Mouse (Mus musculus) lung, embryonic 14.5 days (tissue): ENCODE results near the gene Acsl4. TPM values are rescaled to one million over a fixed set of nuclear protein-coding genes. Genes with fewer than 3 reads are reported as not detected.

ENCODE experiments used
- ATAC-seq: fragments of 200-750 bp; cut with Nextera tagmentation; 2 replicates; pipeline ENCODE4 v1.8.0; 2017; ENCODE audit warnings: mild to moderate bottlenecking, moderate TSS enrichment, moderate library complexity; ENCODE audit not compliant: insufficient read depth
- DNase-seq: peaks from one replicate; pipeline ENCODE4 v3.0.0-alpha.2; 2015
- H3K27ac ChIP-seq: fragments of 300-500 bp; sonication (generic); 2 replicates; pipeline ENCODE4 v1.5.1; 2014; ENCODE audit warnings: low read depth, mild to moderate bottlenecking, moderate library complexity
- H3K27me3 ChIP-seq: fragments of 300-500 bp; sonication (generic); 2 replicates; pipeline ENCODE4 v1.6.1; 2014; ENCODE audit warnings: low read length, control low read depth; ENCODE audit not compliant: insufficient read depth
- H3K36me3 ChIP-seq: fragments of 300-500 bp; sonication (generic); 2 replicates; pipeline ENCODE4 v1.6.1; 2014; ENCODE audit warnings: control low read depth; ENCODE audit not compliant: insufficient read depth
- H3K4me1 ChIP-seq: fragments of 300-500 bp; sonication (generic); 2 replicates; pipeline ENCODE4 v1.6.1; 2014; ENCODE audit warnings: antibody characterized with exemption, control low read depth; ENCODE audit not compliant: insufficient read depth
- H3K4me2 ChIP-seq: fragments of 300-500 bp; sonication (generic); 2 replicates; pipeline ENCODE4 v1.6.1; 2014; ENCODE audit warnings: mild to moderate bottlenecking
- H3K4me3 ChIP-seq: fragments of 300-500 bp; sonication (generic); 2 replicates; pipeline ENCODE4 v1.5.1; 2014; ENCODE audit warnings: low read depth, low read length
- H3K9ac ChIP-seq: fragments of 300-500 bp; sonication (generic); 2 replicates; pipeline ENCODE4 v1.6.1; 2014
- H3K9me3 ChIP-seq: fragments of 300-500 bp; sonication (generic); 2 replicates; pipeline ENCODE4 v1.6.1; 2016; ENCODE audit warnings: low read depth, low read length, control low read depth
- CTCF ChIP-seq: IDR thresholded peaks from 2 replicates; pipeline ENCODE4 v1.5.1; 2016; ENCODE audit warnings: antibody characterized with exemption, low read depth
- WGBS: fragments of 180-500 bp; shearing (Covaris S2); extraction: QIAGEN DNeasy Blood & Tissue Kit; methylation state at CpG from one replicate; pipeline ENCODE4 v1.1.7; 2014; 5-methylcytosine and 5-hydroxymethylcytosine counted together
- polyA plus RNA-seq: library from polyadenylated mRNA; unstranded; fragments of >200 nt; fragmentation: Nextera tagmentation; extraction: Ambion mirVana; gene quantifications from 2 replicates; pipeline ENCODE4 v1.2.1, GENCODE M21; 2014

Acsl4 gene
- polyA plus RNA-seq, 1 experiment from 2014 or later = 20.0 TPM

DNA sequence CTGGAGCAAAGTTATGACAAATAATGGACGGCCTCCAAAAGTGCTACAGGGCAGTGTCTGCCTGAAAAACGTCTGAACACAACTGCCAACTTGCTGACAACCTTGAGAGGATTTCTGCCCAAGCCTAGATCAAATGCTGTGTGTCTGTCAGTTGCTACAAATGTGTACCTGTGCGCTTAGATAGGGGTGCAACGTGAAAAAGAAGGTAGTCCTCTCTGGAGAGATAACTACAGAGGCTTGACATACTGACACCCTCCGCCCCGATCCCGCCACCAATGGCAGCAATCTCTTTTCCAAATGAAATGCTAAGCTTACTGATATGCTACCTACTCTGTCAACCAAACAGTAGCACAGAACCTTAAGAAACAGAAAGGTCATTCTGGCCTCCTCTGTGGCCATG is 31.3 kb downstream of the Acsl4 start:
- TF ChIP-seq CTCF = no peak
- no peaks in the 10 kb centered on the region for H3K36me3 ChIP-seq
- H3K4me3 ChIP-seq = no peak overlapping the region
- 81% methylated on average over 7 of the region's 7 CpGs for WGBS
- no peak overlapping the region for H3K4me2 ChIP-seq
- no peaks in the 10 kb centered on the region for H3K4me1 ChIP-seq
- no peak for DNase-seq
- no peak overlapping the region for H3K27ac ChIP-seq
- no peak for ATAC-seq
- H3K9ac ChIP-seq = no peak overlapping the region
- no peaks in the 10 kb centered on the region for H3K9me3 ChIP-seq
- H3K27me3 ChIP-seq = no peaks in the 10 kb centered on the region

DNA sequence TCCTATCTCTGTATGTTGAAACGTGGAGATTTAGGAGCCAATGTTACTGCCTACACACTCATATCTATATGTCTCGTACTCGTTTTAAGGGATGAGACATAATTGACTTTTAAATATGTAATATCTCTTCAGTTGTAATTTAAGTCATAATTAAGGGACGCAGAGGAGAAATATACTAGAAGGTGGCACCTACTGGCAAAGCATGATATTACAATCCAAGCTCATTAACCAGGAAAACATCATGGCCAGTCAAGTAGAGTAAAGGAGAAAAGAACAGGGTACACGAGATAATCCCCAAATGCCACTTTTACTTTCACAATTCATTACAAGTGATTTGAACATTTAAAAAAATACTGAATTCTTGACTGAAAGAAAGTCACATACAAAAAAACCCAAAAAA is 31.9 kb downstream of the Acsl4 start:
- no peaks in the 10 kb centered on the region for H3K4me1 ChIP-seq
- no peaks in the 10 kb centered on the region for H3K36me3 ChIP-seq
- no peak overlapping the region for H3K4me2 ChIP-seq
- no peak overlapping the region for H3K4me3 ChIP-seq
- no peak overlapping the region for H3K9ac ChIP-seq
- H3K27ac ChIP-seq = no peak overlapping the region
- no peak for TF ChIP-seq CTCF
- ATAC-seq = no peak
- DNase-seq = no peak
- no peaks in the 10 kb centered on the region for H3K9me3 ChIP-seq
- WGBS = 76% methylated on average over 5 of the region's 5 CpGs
- H3K27me3 ChIP-seq = no peaks in the 10 kb centered on the region

DNA sequence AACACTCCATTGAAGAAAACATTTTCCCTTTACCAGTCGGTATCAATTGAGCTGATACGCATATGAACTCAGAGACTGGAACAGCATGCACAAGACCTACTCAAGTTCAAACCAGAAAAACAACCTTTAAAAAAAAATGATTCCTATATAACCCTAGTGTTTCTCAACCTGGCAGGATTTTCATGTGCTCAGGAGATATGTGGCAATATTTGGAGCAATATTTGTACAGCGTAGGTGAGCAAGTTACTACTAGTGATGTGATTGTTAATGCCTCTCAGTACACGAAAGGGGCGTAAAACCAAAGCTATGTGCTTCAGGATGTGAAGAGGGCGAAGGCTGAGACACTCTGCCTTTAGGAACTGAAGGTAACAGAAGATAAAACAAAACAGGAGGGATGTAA is 54.1 kb downstream of the Acsl4 start:
- Histone ChIP-seq H3K9ac (no peak overlapping the region), H3K9me3 (no peaks in the 10 kb centered on the region), H3K27me3 (no peaks in the 10 kb centered on the region), H3K27ac (no peak overlapping the region), H3K36me3 (no peaks in the 10 kb centered on the region), H3K4me2 (no peak overlapping the region), H3K4me3 (no peak overlapping the region), H3K4me1 (no peaks in the 10 kb centered on the region)
- 93% methylated on average over 6 of the region's 6 CpGs for WGBS
- TF ChIP-seq CTCF = no peak
- DNase-seq = no peak
- ATAC-seq = no peak

- ATAC-seq (no peak), DNase-seq (no peak)
- no peak for TF ChIP-seq CTCF
- Histone ChIP-seq H3K4me3 (no peak overlapping the region), H3K9me3 (no peaks in the 10 kb centered on the region), H3K36me3 (no peaks in the 10 kb centered on the region), H3K27ac (no peak overlapping the region), H3K4me2 (no peak overlapping the region), H3K9ac (no peak overlapping the region), H3K27me3 (no peaks in the 10 kb centered on the region), H3K4me1 (no peaks in the 10 kb centered on the region)
- WGBS = 85% methylated on average over 5 of the region's 5 CpGs
These were observed 54.8 kb downstream of the Acsl4 start for GRCm38 (mm10) chrX:142335502-142335901.

DNA sequence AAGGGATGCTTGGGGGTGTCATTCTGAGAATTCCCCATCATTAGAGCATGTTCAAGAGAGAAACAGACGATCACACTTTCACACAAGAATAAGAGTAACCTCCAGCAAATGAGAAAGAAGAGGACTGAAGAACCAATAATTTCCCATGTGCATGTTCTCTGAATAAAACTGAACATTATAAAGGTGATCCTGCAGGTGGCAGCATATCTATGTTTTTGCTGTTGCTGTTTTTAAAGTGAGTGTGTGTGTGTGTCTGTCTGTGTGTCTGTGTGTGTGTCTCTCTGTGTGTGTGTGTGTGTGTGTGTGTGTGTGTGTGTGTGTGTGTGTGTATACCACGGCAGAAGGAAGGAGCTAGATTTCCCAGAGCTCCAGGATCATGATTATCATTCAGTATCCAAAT is 64.6 kb downstream of the Acsl4 start:
- Histone ChIP-seq H3K4me2 (no peak overlapping the region), H3K4me1 (no peaks in the 10 kb centered on the region), H3K36me3 (no peaks in the 10 kb centered on the region), H3K27me3 (no peaks in the 10 kb centered on the region), H3K4me3 (no peak overlapping the region), H3K9me3 (no peaks in the 10 kb centered on the region), H3K27ac (no peak overlapping the region), H3K9ac (no peak overlapping the region)
- DNase-seq (peak; percentile 8), ATAC-seq (no peak)
- peak; percentile 26; the same call in 1 of the 2 replicates for TF ChIP-seq CTCF
- WGBS = 78% methylated on average over 2 of the region's 2 CpGs

- no peaks in the 10 kb centered on the region for H3K27me3 ChIP-seq
- no peak for TF ChIP-seq CTCF
- no peaks in the 10 kb centered on the region for H3K9me3 ChIP-seq
- H3K9ac ChIP-seq = no peak overlapping the region
- no peak overlapping the region for H3K4me3 ChIP-seq
- no peak overlapping the region for H3K4me2 ChIP-seq
- no peaks in the 10 kb centered on the region for H3K36me3 ChIP-seq
- no peak overlapping the region for H3K27ac ChIP-seq
- ATAC-seq (no peak), DNase-seq (no peak)
- 74% methylated on average over 9 of the region's 9 CpGs for WGBS
- H3K4me1 ChIP-seq = no peaks in the 10 kb centered on the region
These were observed 74.2 kb downstream of the Acsl4 start for GRCm38 (mm10) chrX:142316106-142316505.

DNA sequence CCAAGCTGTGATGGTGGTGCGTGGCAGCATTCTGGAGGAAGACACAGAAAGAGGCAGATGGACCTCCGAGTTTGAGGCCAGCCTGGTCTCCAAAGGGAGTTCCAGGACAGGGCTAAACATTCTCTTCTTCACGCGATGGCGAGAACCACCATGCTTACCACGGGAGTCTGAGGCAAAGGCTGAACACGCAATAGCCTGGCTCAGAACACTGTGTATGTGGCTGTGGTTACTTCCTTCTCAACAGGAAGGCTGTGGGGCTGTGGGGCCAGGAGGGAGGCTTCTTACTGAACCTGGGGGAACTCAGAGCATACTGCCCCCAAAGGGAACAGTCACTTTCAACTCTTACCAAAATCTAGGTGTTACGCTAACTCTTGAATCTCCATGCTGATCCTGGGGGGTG is 75.1 kb downstream of the Acsl4 start:
- Histone ChIP-seq H3K4me1 (no peaks in the 10 kb centered on the region), H3K9me3 (no peaks in the 10 kb centered on the region), H3K4me3 (no peak overlapping the region), H3K27me3 (no peaks in the 10 kb centered on the region), H3K36me3 (no peaks in the 10 kb centered on the region), H3K27ac (no peak overlapping the region), H3K9ac (no peak overlapping the region), H3K4me2 (no peak overlapping the region)
- DNase-seq (no peak), ATAC-seq (no peak)
- TF ChIP-seq CTCF = no peak
- WGBS = 76% methylated on average over 8 of the region's 8 CpGs
